In the genomic region with DNA sequence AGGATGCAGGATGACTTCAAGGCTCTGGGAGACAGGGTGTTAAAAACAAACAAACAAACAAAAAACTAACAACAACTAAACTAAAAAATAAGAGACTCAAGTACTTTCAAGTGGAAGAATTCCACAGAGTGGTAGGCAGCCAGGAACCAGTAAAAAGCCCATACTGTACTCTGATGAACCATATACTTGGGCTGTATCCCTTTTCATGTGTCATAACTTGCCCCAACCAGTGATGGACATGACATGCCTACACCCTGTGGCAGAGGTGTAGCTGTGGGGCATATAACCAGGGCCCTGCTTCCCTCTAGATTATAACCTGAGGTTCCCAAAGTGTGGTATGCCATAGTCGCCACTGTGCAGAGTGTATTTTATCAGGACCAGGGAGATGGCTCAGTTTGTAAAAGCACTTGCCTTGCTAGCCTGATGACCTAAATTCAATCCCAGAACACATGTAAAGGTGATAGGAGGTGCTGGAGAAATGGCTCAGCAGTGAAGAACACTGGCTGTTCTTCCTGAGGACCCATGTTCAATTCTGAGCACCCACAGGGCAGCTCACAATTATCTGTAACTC, we compare ENCODE assay signal across 8 mouse cellular contexts. TPM values are rescaled to one million over a fixed set of nuclear protein-coding genes. Genes with fewer than 3 reads are reported as not detected.
A peak's percentile ranks its signal among the peaks of the same experiment; 100 is the strongest.
DNase-seq lines count a peak whose midpoint lies in the region; ATAC-seq and TF ChIP-seq lines count a peak whose summit lies in the region.

No protein-coding gene starts in this region.

- ATAC-seq in embryonic facial prominence, embryonic 11.5 days (replicated peaks; ENCODE audit: insufficient number of reproducible peaks, low FRiP score, low TSS enrichment, low read depth) = peak; percentile 59
- ATAC-seq in hindbrain, embryonic 16.5 days = peak; percentile 61
- ATAC-seq in midbrain, embryonic 15.5 days (replicated peaks) = peak; percentile 80

- no peaks in the 10 kb centered on the region for H3K27me3 ChIP-seq in kidney, adult 2 months (replicated peaks; ENCODE audit: control insufficient read depth, insufficient read depth, low read length)
- H3K27me3 ChIP-seq in embryonic facial prominence, embryonic 11.5 days (ENCODE audit: control insufficient read depth, insufficient read depth, low read length) = no peaks in the 10 kb centered on the region
- H3K27me3 ChIP-seq in hindbrain, embryonic 16.5 days (replicated peaks; ENCODE audit: control insufficient read depth, insufficient read depth, low read length) = no peaks in the 10 kb centered on the region
- no peaks in the 10 kb centered on the region for H3K27me3 ChIP-seq in midbrain, embryonic 15.5 days (replicated peaks)

- no peak for DNase-seq in kidney, adult 2 months
- DNase-seq in kidney, adult 11 months = no peak
- no peak for DNase-seq in embryonic facial prominence, embryonic 11.5 days (ENCODE audit: low spot score)
- DNase-seq in embryo, embryonic 11 days = no peak
- DNase-seq in adrenal gland, postnatal 25 days = no peak
- DNase-seq in gastrocnemius, adult 18-20 months (ENCODE audit: low spot score) = no peak

- no peak for TF ChIP-seq CTCF in kidney, adult 2 months (conservative IDR thresholded peaks at IDR 0.05; ENCODE audit: insufficient read depth, insufficient read length, low read depth, low read length)

- no peak for TF ChIP-seq POLR2A in kidney, adult 2 months (IDR thresholded peaks at IDR 0.05; ENCODE audit: low read depth, low read length)

- H3K4me2 ChIP-seq in embryonic facial prominence, embryonic 11.5 days (ENCODE audit: low read depth, low read length) = peak overlapping the region; percentile 88
- peak overlapping the region; percentile 97 for H3K4me2 ChIP-seq in hindbrain, embryonic 16.5 days (ENCODE audit: low read length)
- H3K4me2 ChIP-seq in midbrain, embryonic 15.5 days = peak overlapping the region; percentile 97

- H3K36me3 ChIP-seq in kidney, adult 2 months (ENCODE audit: control insufficient read depth, insufficient read depth, low read length) = no peaks in the 10 kb centered on the region
- no peaks in the 10 kb centered on the region for H3K36me3 ChIP-seq in embryonic facial prominence, embryonic 11.5 days (replicated peaks; ENCODE audit: control insufficient read depth, insufficient read depth, low read depth, low read length)
- H3K36me3 ChIP-seq in hindbrain, embryonic 16.5 days (ENCODE audit: control insufficient read depth, insufficient read depth, low read length) = no peaks in the 10 kb centered on the region
- H3K36me3 ChIP-seq in midbrain, embryonic 15.5 days (replicated peaks) = no peaks in the 10 kb centered on the region

- H3K4me1 ChIP-seq in kidney, adult 2 months (ENCODE audit: control insufficient read depth, insufficient read depth, low read length) = peaks cover 12% of the 10 kb centered on the region
- H3K4me1 ChIP-seq in embryonic facial prominence, embryonic 11.5 days (ENCODE audit: control insufficient read depth, insufficient read depth, low read length) = no peaks in the 10 kb centered on the region
- H3K4me1 ChIP-seq in hindbrain, embryonic 16.5 days (ENCODE audit: control insufficient read depth, insufficient read depth, low read depth, low read length) = peaks cover 7% of the 10 kb centered on the region; the same call in 1 of the 2 replicates
- peaks cover 16% of the 10 kb centered on the region for H3K4me1 ChIP-seq in midbrain, embryonic 15.5 days

- 88% methylated on average over 1 of the region's 1 CpGs for WGBS in kidney, adult 2 months
- 86% methylated on average over 1 of the region's 1 CpGs for WGBS in embryonic facial prominence, embryonic 11.5 days
- 90% methylated on average over 1 of the region's 1 CpGs for WGBS in hindbrain, embryonic 16.5 days
- WGBS in midbrain, embryonic 15.5 days = 84% methylated on average over 1 of the region's 1 CpGs

- H3K4me3 ChIP-seq in kidney, adult 2 months (ENCODE audit: insufficient read depth, low read depth, low read length) = peak overlapping the region; percentile 94; the same call in 1 of the 2 replicates
- H3K4me3 ChIP-seq in embryonic facial prominence, embryonic 11.5 days (ENCODE audit: low read depth, low read length) = peak overlapping the region; percentile 74
- H3K4me3 ChIP-seq in hindbrain, embryonic 16.5 days (ENCODE audit: low read length) = peak overlapping the region; percentile 86
- H3K4me3 ChIP-seq in midbrain, embryonic 15.5 days = peak overlapping the region; percentile 79

- no peak overlapping the region for H3K27ac ChIP-seq in kidney, adult 2 months (ENCODE audit: insufficient read depth, low read depth, low read length)
- H3K27ac ChIP-seq in embryonic facial prominence, embryonic 11.5 days (replicated peaks; ENCODE audit: low read depth, low read length) = no peak overlapping the region
- no peak overlapping the region for H3K27ac ChIP-seq in hindbrain, embryonic 16.5 days (ENCODE audit: low read depth, low read length)
- H3K27ac ChIP-seq in midbrain, embryonic 15.5 days = no peak overlapping the region

- H3K9me3 ChIP-seq in embryonic facial prominence, embryonic 11.5 days (replicated peaks; ENCODE audit: control insufficient read depth, low read length) = no peaks in the 10 kb centered on the region
- no peaks in the 10 kb centered on the region for H3K9me3 ChIP-seq in hindbrain, embryonic 16.5 days (ENCODE audit: control insufficient read depth, low read length)
- H3K9me3 ChIP-seq in midbrain, embryonic 15.5 days = no peaks in the 10 kb centered on the region

- H3K9ac ChIP-seq in embryonic facial prominence, embryonic 11.5 days (replicated peaks; ENCODE audit: low read length) = peak overlapping the region; percentile 92
- peak overlapping the region; percentile 92 for H3K9ac ChIP-seq in hindbrain, embryonic 16.5 days (ENCODE audit: low read depth, low read length)
- H3K9ac ChIP-seq in midbrain, embryonic 15.5 days = peak overlapping the region; percentile 89

RNA-seq across cellular contexts. Expression of a gene that starts 29.6 kb away (rescaled TPM):
- polyA plus RNA-seq in kidney, adult 2 months (2012; rRNA removed) = 11.5 and 11.7 TPM in 2 replicates
- polyA plus RNA-seq in embryonic facial prominence, embryonic 11.5 days (2014; fragmentation: Nextera tagmentation; extraction: Ambion mirVana) = 9.0 and 14.0 TPM in 2 replicates
- 3.6 and 4.6 TPM in 2 replicates for polyA plus RNA-seq in hindbrain, embryonic 16.5 days (2015; fragmentation: Nextera tagmentation; extraction: Ambion mirVana)
- 4.2 and 4.4 TPM in 2 replicates for polyA plus RNA-seq in midbrain, embryonic 15.5 days (2015; fragmentation: Nextera tagmentation; extraction: Ambion mirVana)
- total RNA-seq in adrenal gland, postnatal 25 days (2021) = 30.3 and 34.7 TPM in 2 replicates
- under 1 TPM; 0.43 to 0.47 TPM for total RNA-seq in gastrocnemius, adult 18-20 months (2021)

RNA-seq across cellular contexts. Expression of a gene that starts 29.6 kb away (rescaled TPM):
- polyA plus RNA-seq in kidney, adult 2 months (2012; rRNA removed) = 4.0 and 6.1 TPM in 2 replicates
- 54.3 and 62.0 TPM in 2 replicates for polyA plus RNA-seq in embryonic facial prominence, embryonic 11.5 days (2014; fragmentation: Nextera tagmentation; extraction: Ambion mirVana)
- polyA plus RNA-seq in hindbrain, embryonic 16.5 days (2015; fragmentation: Nextera tagmentation; extraction: Ambion mirVana) = 32.7 and 36.1 TPM in 2 replicates
- 29.7 and 31.0 TPM in 2 replicates for polyA plus RNA-seq in midbrain, embryonic 15.5 days (2015; fragmentation: Nextera tagmentation; extraction: Ambion mirVana)
- 14.8 and 16.3 TPM in 2 replicates for total RNA-seq in adrenal gland, postnatal 25 days (2021)
- 1 to 10 TPM; 1.9 to 2.7 TPM for total RNA-seq in gastrocnemius, adult 18-20 months (2021)
